Mouse (Mus musculus): ENCODE measurements around the gene Mfap2.
A peak's percentile ranks its signal among the peaks of the same experiment; 100 is the strongest.

Mfap2 gene

DNA sequence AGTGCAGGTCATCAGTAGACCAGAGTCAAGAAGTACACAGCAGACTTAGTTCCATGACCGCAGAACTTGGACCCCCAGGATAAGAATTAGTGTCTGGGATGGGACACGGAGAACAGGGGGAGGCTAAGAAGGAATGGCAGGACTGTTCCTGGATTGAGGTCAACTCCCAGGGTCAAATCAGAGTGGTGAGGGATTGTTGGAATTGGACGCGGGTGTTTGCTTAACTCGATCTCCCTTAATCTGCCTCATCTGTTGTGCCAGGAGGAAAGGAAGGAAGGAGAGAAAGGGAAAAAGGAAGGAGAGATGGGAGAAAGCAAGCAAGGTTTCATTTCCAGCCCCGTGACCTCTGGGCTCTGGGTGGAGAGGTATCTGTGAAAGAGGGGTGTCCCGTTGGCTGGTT lies at the start of gene Mfap2:
Gene Mfap2 (plus strand): TSS at position 301 of the 400 bp plus-strand sequence.
- DNase-seq (ENCODE audit: low spot score in 2 of 2), result no peak

DNA sequence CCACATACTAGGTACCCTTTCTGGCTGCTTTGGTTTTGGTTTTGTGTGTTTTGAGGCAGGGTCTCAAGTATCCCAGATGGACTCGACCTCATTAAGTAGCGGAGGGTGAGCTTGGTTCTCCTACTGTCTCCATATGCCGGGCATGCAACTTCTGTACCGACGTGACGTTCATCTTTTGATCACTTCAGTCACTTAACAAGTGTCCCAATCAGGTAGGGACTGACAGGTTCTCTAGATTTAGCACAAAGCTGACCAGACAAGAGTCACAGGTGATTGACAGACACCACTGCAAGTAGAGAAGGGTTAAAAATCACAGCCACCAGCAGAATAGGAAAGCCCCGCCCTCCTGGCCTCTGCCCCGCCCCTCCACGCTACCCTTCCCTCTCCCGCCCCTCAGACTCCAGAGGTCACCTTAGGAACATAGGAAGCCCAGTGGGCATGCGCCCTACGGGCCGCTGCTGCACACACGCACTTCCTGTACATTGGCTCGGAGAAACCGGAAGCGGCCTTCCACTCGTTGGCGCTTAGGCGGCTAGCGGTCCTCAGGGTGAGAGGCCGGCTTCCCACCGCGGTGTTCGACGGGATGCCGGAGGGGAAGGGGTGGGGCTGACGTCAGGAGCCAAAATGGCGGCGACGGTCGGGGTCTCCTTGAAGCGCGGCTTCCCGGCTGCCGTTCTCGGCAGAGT lies 49.3 kb upstream of the Mfap2 start, which contains the start of gene Sdhb:
Gene Sdhb (plus strand): TSS at position 423 of the 686 bp plus-strand sequence.
- DNase-seq (ENCODE audit: low spot score in 2 of 2), result peak; percentile 83 to 86

DNA sequence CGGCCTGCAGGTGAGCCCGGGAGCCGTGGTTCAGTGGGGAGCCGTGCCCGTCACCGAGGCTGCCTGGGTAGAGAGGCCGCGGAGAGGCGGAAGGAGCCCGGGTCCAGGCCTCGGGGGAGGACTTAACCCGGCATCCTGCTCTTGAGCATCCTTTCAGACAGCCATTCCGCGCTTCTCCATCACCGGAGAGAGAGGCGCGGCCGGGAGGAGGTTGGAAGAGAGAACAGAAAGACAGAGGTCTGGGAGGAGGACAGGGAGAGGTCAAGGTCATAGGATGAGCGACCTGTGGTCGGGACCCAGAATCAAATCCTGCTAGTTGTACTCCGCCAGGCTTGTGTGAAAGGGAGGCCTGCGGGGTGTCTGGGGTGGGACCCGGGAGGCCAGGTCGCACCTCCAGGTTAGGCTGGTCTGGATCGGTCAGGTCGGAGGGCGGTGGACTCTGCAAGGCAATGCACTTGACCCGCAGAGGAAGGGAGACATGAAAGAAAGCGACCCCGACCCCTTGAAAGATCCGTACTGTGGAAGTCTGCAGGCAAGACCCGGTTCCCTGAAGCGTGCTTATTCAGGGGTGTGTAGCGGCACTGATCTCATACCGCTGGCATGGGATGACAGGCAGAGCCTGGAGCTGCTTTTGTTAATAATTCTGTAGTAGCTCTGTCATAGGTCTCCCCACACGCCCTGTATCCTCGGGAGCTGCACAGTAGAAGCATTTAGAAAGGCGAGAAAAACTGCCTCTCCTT lies 48.6 kb upstream of the Mfap2 start:
- no peak for DNase-seq (ENCODE audit: low spot score in 2 of 2)

DNA sequence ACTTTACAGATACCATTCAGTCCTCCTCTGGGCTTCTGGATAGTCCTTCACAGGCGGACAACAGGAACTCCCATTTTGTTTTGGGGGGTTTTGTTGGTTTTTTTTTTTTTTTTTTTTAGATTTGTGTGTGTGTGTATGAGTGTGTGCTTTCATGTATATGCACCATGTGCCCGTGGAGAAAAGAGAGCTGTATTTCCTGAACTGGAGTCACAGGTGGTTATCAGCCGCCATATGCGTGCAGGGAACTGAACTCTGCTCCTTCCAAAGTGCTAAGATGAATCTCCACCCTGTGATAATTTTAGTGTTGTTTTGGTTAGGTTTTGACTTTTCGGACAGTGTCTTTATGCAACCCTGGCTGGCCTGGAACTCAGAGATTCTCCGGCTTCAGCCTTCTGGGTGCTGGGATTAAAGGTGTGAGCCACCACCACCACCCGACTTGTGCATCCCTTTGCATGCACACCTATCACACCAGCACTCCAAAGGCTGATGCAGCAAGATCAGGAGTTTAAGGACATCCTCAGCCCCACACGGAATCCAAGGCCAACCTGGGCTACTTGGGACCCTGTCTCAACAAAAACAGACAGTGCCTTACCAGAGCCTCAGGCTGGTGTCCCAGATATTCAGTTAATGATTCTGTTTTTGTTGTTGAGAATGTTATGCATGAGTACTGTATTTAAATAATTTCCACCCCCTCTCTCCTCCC lies 47.9 kb upstream of the Mfap2 start:
- DNase-seq (ENCODE audit: low spot score in 2 of 2), result no peak

DNA sequence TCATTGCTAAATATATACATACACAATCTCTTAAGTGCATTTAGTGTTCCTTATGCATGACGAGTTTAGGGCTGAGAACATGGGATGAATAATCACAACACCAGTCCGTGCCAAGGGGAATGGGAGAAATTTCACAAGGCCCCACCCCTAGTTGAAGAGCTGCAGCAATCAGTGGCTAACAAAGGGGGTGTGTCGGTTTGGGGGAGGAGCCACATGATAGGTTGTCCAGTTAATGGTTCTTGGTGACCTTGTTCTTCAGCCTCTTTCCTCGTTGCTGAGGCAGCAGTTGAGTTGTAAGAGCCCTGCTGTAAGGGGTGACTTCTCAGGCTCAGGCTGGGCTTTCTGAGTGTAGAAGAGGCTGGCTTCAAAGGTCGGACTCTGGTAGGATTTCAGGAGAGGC lies 47.3 kb upstream of the Mfap2 start:
- DNase-seq (ENCODE audit: low spot score in 2 of 2), result no peak

DNA sequence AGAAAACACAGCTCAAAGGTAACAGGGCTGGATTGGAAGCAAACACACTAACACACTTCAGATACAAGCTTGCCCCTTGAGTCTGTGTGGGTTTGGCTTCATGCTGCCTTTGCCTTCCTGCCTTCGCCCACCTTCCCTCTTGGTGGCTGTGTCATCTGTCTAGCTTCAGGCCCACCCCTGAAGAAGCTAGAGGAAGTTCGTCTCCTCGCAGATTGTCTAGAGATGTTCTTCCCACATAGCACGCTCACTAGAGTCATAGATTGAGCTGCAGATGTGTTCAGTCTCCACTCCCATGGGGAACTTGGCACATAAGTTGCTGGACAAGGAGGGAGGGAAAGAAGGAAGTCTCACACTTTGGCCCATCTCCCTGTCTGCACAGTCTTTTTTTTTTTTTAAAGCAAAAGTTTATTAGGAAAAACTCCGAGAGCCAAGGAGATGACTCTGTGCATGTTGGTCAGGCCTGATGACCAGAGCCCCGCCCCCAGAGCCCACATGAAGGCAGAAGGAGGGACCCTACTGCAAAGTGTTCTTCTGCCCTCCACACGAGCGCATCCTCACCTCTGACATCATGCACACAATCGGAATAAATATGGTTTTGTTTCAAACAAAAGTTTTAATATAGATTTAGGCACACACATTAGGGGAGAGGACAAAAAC lies 46.1 kb upstream of the Mfap2 start:
- no peak for DNase-seq (ENCODE audit: low spot score in 2 of 2)

DNA sequence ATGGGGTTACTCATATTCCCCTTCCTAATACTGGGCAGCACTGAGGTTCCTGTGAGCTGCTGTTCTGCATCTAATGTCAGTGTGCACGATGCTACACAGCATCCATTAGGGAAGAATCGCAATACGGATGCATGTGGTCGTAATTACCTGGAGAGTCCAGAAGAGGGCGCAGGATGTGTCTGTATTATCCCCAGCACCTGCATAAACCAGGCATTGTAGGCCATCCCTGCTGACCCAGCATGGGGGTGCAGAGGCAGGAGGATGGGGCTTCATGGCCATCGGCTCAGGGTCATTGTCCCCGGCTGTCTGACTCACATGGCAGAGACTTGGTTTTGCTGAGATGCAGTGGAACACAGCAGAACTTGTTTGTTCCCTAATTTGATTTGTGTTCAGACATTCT lies 45.6 kb upstream of the Mfap2 start:
- DNase-seq (ENCODE audit: low spot score in 2 of 2), result peak in 1 of 2 experiments; percentile 67

DNA sequence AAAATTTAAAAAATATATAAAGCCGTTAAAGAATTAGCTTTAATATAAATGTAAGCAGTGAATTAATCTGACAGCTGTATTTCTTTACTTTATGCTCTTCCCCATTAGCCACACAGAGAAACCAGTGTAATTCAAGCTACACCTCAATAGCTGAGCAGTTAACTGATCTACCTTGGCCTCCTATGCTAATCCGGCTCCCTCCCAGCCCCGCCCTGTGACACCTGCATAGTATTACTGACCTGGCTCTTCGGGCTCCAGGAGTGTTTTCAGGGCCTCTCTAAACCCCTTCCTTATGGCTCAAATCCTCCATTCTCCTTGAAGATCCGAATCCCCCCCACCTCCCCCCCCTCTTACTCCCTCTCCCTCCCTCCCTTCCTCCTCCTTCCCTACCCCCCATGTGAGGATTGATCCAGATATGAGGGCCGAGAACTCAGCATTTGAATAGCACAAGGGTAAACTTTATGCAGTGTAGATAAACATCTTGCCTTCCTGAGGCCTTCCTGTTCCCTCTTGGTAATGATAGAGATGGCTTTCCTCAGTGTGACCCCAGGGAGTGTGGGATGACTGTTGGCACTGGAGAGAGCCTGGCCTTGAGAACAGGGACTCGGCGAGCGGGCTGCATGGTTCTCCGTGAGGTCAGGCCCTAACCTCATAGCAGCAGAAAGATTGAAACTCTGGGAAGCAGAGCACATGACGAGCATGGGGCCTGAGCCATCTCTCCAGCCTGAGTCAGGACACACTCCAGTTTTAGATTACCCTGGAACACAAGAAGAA lies 42.6 kb upstream of the Mfap2 start:
- DNase-seq (ENCODE audit: low spot score in 2 of 2), result no peak

DNA sequence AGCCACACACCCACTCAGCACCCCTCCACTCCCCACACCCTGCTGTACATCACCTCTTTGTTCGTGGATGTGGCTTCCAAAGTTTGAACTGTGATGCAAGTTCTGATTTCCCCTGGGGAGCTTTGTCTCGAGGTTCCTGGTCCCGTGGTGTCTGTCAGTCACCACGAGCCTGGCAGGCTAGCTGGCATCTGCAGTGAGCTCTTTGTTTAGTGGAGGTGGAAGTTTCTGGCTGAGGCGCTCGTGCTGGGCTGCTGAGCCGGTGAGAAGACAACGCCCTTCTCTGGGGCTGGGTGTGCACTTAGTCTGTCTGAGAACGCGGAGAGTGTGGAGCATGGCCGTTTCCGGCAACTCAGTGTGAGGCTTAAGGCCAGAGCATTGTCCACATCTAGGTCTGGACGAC lies 38.5 kb upstream of the Mfap2 start:
- no peak for DNase-seq (ENCODE audit: low spot score in 2 of 2)

DNA sequence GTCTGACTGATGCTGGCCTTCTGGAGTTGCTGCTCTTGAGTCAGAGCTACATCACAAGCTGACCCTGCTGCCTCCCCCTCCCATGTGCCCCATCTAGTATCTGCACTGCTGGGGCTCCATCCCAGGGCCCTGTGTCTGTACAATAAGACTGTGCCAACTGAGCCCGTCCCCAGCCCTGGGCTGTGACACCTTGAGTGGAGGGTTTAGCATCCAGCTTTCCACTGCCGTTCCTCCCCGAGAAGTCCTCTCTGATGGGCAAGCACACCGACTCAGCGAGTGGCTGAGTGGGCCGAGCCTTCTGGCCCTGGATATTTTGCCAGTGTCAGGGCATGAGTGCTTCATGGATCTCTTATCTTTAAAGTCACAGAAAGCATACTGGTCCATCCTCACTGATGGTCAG lies 35.8 kb upstream of the Mfap2 start:
- no peak for DNase-seq (ENCODE audit: low spot score in 2 of 2)

DNA sequence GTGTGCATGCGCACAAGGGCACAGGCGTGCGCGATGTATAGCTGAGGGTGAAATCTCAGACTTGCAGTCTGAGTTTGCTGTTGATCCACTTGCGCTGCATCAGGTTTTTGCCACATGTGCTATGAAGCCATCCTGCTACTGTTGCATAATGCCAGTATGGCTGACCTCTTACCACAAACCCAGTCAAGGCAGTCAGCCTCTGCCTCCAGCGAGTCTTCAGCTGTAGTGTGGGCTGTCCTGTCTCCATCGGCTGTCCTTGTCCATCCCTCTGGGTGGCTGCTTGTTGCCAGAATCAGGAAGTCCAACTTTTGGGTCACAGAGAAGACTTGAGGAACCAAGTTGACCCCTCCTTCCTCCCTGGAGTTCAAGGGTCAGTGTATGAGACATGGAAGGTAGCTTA lies 34.9 kb upstream of the Mfap2 start:
- DNase-seq (ENCODE audit: low spot score in 2 of 2), result no peak

DNA sequence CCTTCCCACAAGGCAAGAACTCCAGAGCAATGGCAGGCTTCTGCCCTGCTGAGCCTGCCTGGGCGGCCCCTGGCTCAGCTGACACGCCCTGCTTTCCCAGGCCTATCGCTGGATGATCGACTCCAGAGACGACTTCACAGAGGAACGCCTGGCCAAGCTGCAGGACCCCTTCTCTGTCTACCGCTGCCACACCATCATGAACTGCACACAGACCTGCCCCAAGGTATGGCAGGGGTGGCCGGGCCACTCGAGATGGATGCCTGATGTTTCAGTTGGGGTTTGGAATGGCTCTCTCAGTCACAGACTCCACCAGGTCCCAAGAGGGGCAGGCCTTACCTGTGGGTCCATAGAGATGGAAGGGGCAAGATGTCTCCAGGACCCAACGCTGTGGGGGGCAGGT lies 32.9 kb upstream of the Mfap2 start:
- DNase-seq (ENCODE audit: low spot score in 2 of 2), result no peak

DNA sequence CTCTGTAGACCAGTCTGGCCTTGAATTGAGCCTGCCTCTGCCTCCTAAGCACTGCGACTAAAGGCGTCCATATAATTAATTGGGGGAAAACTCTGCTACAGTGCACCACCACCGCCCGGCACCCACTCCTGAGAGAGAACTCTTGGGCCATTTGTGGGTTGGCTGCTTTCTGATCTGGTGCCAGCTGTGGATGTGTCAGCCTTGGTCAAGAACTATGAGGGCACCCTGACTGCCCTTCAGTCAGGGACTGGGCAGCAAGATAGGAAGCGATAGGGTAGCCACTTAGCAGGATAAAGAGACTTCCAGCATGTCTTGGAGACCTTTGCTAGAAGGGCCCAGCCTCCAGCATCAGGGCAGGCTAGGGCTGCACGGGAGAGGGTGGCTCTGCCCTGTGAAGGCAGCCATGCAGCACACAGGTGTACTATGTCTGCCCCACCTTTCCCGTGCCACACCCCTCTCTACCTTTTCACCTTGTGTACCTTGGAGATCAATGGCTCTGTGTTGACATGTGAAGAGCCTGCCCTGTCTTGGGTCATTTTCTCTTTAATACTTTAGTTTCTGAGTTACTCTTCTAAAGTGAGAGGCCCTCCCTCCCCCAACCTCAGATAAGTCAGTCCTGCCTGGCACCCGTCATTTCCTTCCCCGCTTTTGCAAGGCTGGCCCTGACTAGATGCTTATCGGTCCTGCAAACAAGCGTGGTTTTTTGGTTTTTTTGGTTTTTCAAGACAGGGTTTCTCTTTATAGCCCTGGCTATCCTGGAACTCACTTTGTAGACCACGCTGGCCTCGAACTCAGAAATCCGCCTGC lies 32.1 kb upstream of the Mfap2 start:
- DNase-seq (ENCODE audit: low spot score in 2 of 2), result no peak

DNA sequence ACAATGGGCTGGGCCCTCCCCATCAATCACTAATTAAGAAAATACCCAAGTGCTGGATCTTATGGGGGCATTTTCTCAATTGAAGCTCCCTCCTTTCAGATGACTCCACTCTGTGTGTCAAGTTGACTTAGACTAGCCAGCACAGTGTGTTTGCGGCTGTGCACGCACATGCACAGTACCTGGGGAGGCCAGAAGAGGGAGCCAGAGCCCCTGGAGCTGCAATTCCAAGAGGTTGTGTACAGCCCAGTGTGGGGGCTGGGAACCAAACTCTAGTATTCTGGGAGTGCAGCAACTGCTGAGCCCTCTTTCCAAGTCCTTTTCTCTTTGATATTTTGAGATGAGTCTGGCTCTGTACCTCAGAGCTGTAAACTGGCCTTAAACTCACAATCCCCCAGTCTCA lies 28.6 kb upstream of the Mfap2 start:
- no peak for DNase-seq (ENCODE audit: low spot score in 2 of 2)

DNA sequence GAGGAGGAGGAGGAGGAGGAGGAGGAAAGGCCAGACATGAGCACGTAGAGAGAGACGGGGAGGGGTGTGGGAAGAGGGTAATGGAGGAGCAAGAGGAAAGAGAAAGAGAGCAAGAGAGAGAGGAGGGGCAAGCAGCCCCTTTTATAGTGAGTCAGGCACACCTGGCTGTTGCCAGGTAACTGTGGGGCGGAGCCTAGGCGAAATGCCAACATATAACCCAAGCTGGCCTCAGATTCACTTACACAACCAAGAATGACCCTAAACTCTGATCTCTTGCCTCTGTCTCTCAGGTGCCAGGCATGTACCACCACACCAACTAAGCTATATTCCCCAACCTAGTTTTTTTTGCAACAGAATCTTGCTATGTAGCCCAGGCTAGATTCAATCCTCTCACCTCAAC lies 27.4 kb upstream of the Mfap2 start:
- no peak for DNase-seq (ENCODE audit: low spot score in 2 of 2)

DNA sequence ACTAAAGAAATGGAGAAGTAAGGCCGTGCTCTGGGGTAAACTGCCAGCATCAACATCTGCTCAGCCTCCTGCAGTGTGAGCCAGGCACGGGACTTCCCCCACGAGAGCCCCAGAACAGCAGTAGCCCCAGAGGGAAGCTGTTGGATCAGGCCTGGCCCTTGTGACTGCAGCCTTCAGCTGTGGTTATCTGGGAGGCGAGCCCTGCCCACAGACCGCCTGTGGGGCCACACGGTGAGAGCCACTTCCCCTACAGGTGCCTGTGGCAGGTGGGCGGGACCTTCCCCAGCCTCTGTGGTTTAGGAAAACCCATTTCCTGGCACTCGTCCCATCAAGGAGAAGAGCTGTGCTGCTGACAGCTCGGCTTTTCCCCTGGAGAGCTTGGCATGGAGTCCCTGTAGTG lies 26.8 kb upstream of the Mfap2 start:
- DNase-seq (ENCODE audit: low spot score in 2 of 2), result peak; percentile 50 to 59

DNA sequence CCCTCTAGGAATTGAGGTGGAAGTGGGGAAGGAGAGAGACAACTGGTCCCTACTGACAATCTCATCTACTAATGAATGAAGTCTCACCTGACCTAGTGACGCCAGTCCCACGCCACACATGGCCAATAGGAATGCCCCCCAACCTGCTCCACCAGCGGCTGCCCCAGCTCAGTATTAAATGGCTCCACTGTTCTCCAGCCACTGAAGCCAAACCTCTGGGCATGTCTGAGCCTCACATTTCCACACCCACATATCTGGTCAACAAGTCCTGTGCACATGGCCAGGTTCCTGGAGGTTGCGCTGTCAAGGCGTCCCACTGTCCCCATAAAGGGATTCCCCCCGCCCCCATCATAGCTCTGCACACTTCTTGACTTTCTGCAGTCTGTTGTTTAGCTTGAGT lies 25.7 kb upstream of the Mfap2 start:
- no peak for DNase-seq (ENCODE audit: low spot score in 2 of 2)

DNA sequence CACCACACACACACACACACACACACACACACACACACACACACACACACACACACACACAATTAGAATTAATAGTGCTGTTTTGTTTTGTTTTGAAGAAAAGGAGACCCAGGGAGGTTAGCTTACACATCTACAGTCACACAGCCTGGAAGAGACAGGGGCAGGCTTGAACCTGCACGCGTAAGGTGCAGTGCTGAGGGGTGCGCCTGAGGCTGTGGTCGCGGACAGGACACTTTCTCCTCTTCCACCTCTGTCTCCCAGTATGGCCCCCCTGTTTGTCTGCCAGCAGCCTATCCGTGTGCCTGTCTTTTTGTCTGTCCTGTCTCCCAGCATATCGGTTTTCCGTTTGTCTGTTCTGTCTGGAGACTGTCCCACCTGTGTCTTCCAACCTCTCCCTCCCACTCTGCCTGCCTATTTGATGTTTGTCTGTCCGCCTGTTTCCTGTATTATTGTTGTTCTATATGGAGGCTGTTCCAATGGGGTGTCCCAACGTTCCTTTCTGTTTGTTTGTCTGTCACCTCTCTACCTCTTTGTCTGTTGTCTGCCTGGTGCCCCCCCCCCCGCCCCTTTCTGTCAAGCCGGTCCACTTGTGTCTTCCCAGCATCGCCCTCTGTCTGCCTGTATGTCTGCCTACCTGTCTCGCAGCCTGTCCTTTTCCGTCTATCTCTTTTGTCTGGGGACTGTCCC lies 24.1 kb upstream of the Mfap2 start:
- no peak for DNase-seq (ENCODE audit: low spot score in 2 of 2)

DNA sequence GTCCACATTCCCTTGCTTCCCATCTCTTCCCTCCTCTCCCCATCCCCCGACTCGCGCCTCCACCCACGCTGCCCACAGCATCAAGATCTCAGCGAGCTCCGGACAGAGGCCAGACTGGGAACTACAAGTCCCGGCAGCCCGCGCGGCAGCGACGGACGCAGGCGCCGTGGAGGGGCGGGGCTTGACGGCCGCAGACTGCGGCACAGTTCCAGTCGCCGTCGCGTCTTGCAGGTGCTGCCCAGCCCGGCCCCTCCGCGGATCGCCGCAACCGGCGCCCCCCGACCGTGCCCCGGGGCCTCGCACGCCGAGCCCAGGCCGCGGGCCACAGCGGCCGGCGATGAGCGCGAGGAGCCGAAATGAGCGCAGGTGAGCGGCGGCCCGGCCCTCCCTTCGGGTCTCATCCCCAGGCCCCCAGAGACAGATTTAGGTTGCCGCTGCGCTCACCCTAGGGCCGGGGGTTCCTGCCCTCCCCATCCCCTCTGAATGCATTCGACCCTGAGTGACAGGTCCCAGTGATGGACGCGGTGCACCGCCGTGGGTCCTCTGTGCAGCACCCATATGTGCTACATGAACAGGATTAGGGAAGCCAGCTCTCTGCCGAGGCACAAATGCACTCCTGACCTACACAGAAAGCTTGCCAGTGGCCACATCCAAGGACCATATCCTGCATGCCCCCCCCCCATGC lies 23.4 kb upstream of the Mfap2 start, which contains the start of gene Atp13a2:
Gene Atp13a2 (plus strand): TSS at position 163 of the 685 bp plus-strand sequence.
- DNase-seq (ENCODE audit: low spot score in 2 of 2), result peak; percentile 78 to 89

Data from spleen, postnatal 14 days (tissue).